Mouse (Mus musculus): ENCODE measurements around the gene Gm47996. TPM values are rescaled to one million over a fixed set of nuclear protein-coding genes. Genes with fewer than 3 reads are reported as not detected.

The Gm47996 gene
- total RNA-seq (2023; ENCODE audit: inconsistent age), result not detected in 4 replicates

DNA sequence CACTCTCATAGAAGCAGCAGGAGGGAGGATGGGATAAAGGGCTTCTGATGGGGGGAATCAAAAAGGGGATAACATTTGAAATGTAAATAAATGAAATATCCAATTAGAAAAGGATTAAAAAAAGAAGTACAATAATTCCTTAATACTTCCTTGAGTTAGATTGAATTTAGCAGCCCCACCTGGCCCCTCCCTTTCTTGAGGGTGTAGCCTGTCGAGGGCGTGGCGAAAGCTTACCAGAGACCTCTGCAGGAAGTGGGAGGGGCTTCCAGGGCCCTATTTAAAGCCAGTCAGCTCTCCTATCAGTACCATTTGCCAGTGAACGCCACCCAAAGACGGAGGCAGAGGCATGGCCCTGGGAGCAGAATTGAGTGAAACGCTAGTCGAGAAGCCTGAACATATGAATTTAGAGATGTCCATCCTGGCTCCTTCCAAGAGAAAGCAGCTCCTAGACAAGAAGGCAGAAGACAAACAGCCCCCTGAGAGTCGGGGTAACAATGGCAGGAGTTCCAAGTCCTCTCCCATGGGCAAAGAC lies at the start of gene Gm47996:
Gene Gm47996, plus strand, starts transcription at position 308 of the 532 bp plus-strand sequence.

DNA sequence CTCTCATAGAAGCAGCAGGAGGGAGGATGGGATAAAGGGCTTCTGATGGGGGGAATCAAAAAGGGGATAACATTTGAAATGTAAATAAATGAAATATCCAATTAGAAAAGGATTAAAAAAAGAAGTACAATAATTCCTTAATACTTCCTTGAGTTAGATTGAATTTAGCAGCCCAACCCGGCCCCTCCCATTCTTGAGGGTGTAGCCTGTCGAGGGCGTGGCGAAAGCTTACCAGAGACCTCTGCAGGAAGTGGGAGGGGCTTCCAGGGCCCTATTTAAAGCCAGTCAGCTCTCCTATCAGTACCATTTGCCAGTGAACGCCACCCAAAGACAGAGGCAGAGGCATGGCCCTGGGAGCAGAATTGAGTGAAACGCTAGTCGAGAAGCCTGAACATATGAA lies 27.7 kb upstream of the Gm47996 start, which contains the start of gene Gm47985:
Gene Gm47985, plus strand, starts transcription at position 272 of the 400 bp plus-strand sequence.

DNA sequence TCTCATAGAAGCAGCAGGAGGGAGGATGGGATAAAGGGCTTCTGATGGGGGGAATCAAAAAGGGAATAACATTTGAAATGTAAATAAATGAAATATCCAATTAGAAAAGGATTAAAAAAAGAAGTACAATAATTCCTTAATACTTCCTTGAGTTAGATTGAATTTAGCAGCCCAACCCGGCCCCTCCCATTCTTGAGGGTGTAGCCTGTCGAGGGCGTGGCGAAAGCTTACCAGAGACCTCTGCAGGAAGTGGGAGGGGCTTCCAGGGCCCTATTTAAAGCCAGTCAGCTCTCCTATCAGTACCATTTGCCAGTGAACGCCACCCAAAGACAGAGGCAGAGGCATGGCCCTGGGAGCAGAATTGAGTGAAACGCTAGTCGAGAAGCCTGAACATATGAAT lies 17.9 kb upstream of the Gm47996 start, which contains the start of gene Gm8947:
Gene Gm8947, plus strand, starts transcription at position 302 of the 400 bp plus-strand sequence.

DNA sequence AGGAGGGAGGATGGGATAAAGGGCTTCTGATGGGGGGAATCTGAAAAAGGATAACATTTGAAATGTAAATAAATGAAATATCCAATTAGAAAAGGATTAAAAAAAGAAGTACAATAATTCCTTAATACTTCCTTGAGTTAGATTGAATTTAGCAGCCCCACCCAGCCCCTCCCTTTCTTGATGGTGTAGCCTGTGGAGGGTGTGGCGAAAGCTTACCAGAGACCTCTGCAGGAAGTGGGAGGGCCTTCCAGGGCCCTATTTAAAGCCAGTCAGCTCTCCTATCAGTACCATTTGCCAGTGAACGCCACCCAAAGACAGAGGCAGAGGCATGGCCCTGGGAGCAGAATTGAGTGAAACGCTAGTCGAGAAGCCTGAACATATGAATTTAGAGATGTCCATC lies 11.8 kb upstream of the Gm47996 start, which contains the start of gene Gm47995:
Gene Gm47995, plus strand, starts transcription at position 329 of the 400 bp plus-strand sequence.

DNA sequence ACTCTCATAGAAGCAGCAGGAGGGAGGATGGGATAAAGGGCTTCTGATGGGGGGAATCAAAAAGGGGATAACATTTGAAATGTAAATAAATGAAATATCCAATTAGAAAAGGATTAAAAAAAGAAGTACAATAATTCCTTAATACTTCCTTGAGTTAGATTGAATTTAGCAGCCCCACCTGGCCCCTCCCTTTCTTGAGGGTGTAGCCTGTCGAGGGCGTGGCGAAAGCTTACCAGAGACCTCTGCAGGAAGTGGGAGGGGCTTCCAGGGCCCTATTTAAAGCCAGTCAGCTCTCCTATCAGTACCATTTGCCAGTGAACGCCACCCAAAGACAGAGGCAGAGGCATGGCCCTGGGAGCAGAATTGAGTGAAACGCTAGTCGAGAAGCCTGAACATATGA lies 6.1 kb upstream of the Gm47996 start, which contains the start of gene 3110040M04Rik:
Gene 3110040M04Rik, plus strand, starts transcription at position 304 of the 400 bp plus-strand sequence.

Other genes with a start within 250 kb of the Gm47996 start
- gene Hmcn1, start 216.7 kb upstream of the Gm47996 start, total RNA-seq (2023; ENCODE audit: inconsistent age), result not detected in 4 replicates
- 0.32 TPM in 1 of 4 replicates, not detected in the others for gene Gm47985, start 27.6 kb upstream of the Gm47996 start, total RNA-seq (2023; ENCODE audit: inconsistent age)
- 0.29 to 0.30 TPM in 2 of 4 replicates, not detected in the others for gene Gm8947, start 17.8 kb upstream of the Gm47996 start, total RNA-seq (2023; ENCODE audit: inconsistent age)
- not detected in 4 replicates for gene Gm47995, start 11.7 kb upstream of the Gm47996 start, total RNA-seq (2023; ENCODE audit: inconsistent age)
- gene 3110040M04Rik, start 6.0 kb upstream of the Gm47996 start, total RNA-seq (2023; ENCODE audit: inconsistent age), result not detected in 4 replicates
- gene Ivns1abp, start 134.3 kb downstream of the Gm47996 start, total RNA-seq (2023; ENCODE audit: inconsistent age), result 324 to 363 TPM (median 350 TPM) in 4 replicates
- 32.4 to 47.2 TPM (median 36.9 TPM) in 4 replicates for gene Swt1, start 218.3 kb downstream of the Gm47996 start, total RNA-seq (2023; ENCODE audit: inconsistent age)
- gene Trmt1l, start 218.4 kb downstream of the Gm47996 start, total RNA-seq (2023; ENCODE audit: inconsistent age), result 38.5 to 41.6 TPM (median 40.4 TPM) in 4 replicates